Comparison of ENCODE assay signal across 14 mouse cellular contexts in genomic region chr7:142081736-142082135, GRCm38 (mm10). TPM values are rescaled to one million over a fixed set of nuclear protein-coding genes. Genes with fewer than 3 reads are reported as not detected.
DNase-seq lines count a peak whose midpoint lies in the region; ATAC-seq and TF ChIP-seq lines count a peak whose summit lies in the region.
"Had no signal": no experiment of that assay in that cellular context is flagged by ENCODE, and none has a peak within 500 bp of the region (broad histone marks: within the 10 kb centered on the region; RNA-seq: fewer than 3 reads in every experiment).

No protein-coding gene starts in this region.

- no peak for TF ChIP-seq CTCF in liver, postnatal 0 days (IDR thresholded peaks at IDR 0.05; ENCODE audit: low read depth)

- H3K36me3 ChIP-seq in liver, embryonic 11.5 days (ENCODE audit: control insufficient read depth, insufficient read depth, low read length): no peaks in the 10 kb centered on the region
- peaks cover 18% of the 10 kb centered on the region; the same call in 1 of the 2 replicates for H3K36me3 ChIP-seq in liver, postnatal 0 days (replicated peaks; ENCODE audit: insufficient read depth, low read length)
- H3K36me3 ChIP-seq in limb, embryonic 13.5 days: no peaks in the 10 kb centered on the region

- 27% methylated on average over 17 of the region's 17 CpGs for WGBS in liver, embryonic 11.5 days
- 42% methylated on average over 16 of the region's 17 CpGs for WGBS in liver, postnatal 0 days (ENCODE audit: insufficient replicate concordance)
- 27% methylated on average over 14 of the region's 17 CpGs for WGBS in limb, embryonic 13.5 days

- no peaks in the 10 kb centered on the region for H3K9me3 ChIP-seq in liver, embryonic 11.5 days (ENCODE audit: control insufficient read depth, low read length)
- no peaks in the 10 kb centered on the region for H3K9me3 ChIP-seq in liver, postnatal 0 days (ENCODE audit: low read length)
- no peaks in the 10 kb centered on the region for H3K9me3 ChIP-seq in limb, embryonic 13.5 days
- H3K9me3 ChIP-seq: forebrain, embryonic 15.5 days; hindbrain, embryonic 15.5 days had no signal

- peak overlapping the region; percentile 22 for H3K4me3 ChIP-seq in liver, embryonic 11.5 days (ENCODE audit: low read depth, low read length)
- no peak overlapping the region for H3K4me3 ChIP-seq in liver, postnatal 0 days (ENCODE audit: low read depth, low read length)
- peak overlapping the region; percentile 44 for H3K4me3 ChIP-seq in limb, embryonic 13.5 days
- H3K4me3 ChIP-seq: forebrain, embryonic 15.5 days; hindbrain, embryonic 15.5 days; left cerebral cortex, adult 2 months had no signal

- peak; percentile 91 for DNase-seq in heart, adult 11 months
- no peak for DNase-seq in heart, postnatal 25 days (ENCODE audit: low spot score)
- DNase-seq in liver, embryonic 11.5 days (ENCODE audit: low spot score): no peak
- no peak for DNase-seq in liver, postnatal 0 days
- DNase-seq in brain, adult 2 months (ENCODE audit: low read depth, low spot score): peak; percentile 33
- no peak for DNase-seq in natural killer cell, adult 2 months (ENCODE audit: low spot score in 2 of 2)
- DNase-seq in gastrocnemius, postnatal 36 days: no peak
- DNase-seq: right cerebral cortex, postnatal 14 days; thymus, postnatal 25 days had no signal

- no peak for TF ChIP-seq EP300 in liver, postnatal 0 days (IDR thresholded peaks at IDR 0.05; ENCODE audit: low read depth)

- peaks cover 17% of the 10 kb centered on the region for H3K4me1 ChIP-seq in liver, embryonic 11.5 days (replicated peaks; ENCODE audit: control insufficient read depth, insufficient read depth, low read length)
- H3K4me1 ChIP-seq in liver, postnatal 0 days (ENCODE audit: insufficient read depth): peaks cover 22% of the 10 kb centered on the region
- peaks cover 25% of the 10 kb centered on the region for H3K4me1 ChIP-seq in limb, embryonic 13.5 days

- peak overlapping the region; percentile 52 for H3K4me2 ChIP-seq in liver, embryonic 11.5 days
- H3K4me2 ChIP-seq in liver, postnatal 0 days (ENCODE audit: low read depth, low read length): no peak overlapping the region
- peak overlapping the region; percentile 64 for H3K4me2 ChIP-seq in limb, embryonic 13.5 days (replicated peaks)
- H3K4me2 ChIP-seq: forebrain, embryonic 15.5 days; hindbrain, embryonic 15.5 days had no signal

- peaks cover 64% of the 10 kb centered on the region for H3K27me3 ChIP-seq in liver, embryonic 11.5 days (replicated peaks; ENCODE audit: control insufficient read depth, insufficient read depth, low read length)
- peaks cover 48% of the 10 kb centered on the region for H3K27me3 ChIP-seq in liver, postnatal 0 days (ENCODE audit: insufficient read depth, low read length)
- peaks cover 93% of the 10 kb centered on the region for H3K27me3 ChIP-seq in limb, embryonic 13.5 days
- H3K27me3 ChIP-seq: forebrain, embryonic 15.5 days; hindbrain, embryonic 15.5 days had no signal

- intact Hi-C loops in heart, postnatal 25 days (cut with DNase I): no loop called here
- intact Hi-C loops in gastrocnemius, postnatal 36 days (cut with DNase I): loop anchor here (2.0 kb wide), 1 partner anchor 13 kb away; the partner anchor contains the start of gene Dusp8

- no peak overlapping the region for H3K27ac ChIP-seq in liver, embryonic 11.5 days (ENCODE audit: low read depth, low read length)
- no peak overlapping the region for H3K27ac ChIP-seq in liver, postnatal 0 days (ENCODE audit: low read depth)
- no peak overlapping the region for H3K27ac ChIP-seq in limb, embryonic 13.5 days
- H3K27ac ChIP-seq: forebrain, embryonic 15.5 days; hindbrain, embryonic 15.5 days; left cerebral cortex, adult 2 months had no signal

- no peak for ATAC-seq in liver, embryonic 11.5 days (replicated peaks; ENCODE audit: low FRiP score)
- ATAC-seq in liver, postnatal 0 days: no peak
- ATAC-seq in limb, embryonic 13.5 days (ENCODE audit: low FRiP score, low read depth): no peak
- ATAC-seq: CD4-positive, CD25-positive, alpha-beta regulatory T cell, adult 4 months; forebrain, embryonic 15.5 days had no signal

- no peak overlapping the region for H3K9ac ChIP-seq in liver, embryonic 11.5 days (ENCODE audit: low read depth, low read length)
- H3K9ac ChIP-seq in liver, postnatal 0 days (replicated peaks): no peak overlapping the region
- peak overlapping the region; percentile 58; the same call in 1 of the 2 replicates for H3K9ac ChIP-seq in limb, embryonic 13.5 days
- H3K9ac ChIP-seq: forebrain, embryonic 15.5 days; hindbrain, embryonic 15.5 days had no signal

RNA-seq across cellular contexts. Expression of gene Dusp8, which starts 13.9 kb away (rescaled TPM):
- 10 to 100 TPM; 39.7 to 53.5 TPM for total RNA-seq in heart, postnatal 25 days (2021)
- polyA plus RNA-seq in liver, embryonic 11.5 days (2014; fragmentation: Nextera tagmentation; extraction: Ambion mirVana): 2.5 and 2.6 TPM in 2 replicates
- 1.8 TPM in 2 replicates for polyA plus RNA-seq in liver, postnatal 0 days (2015; fragmentation: Nextera tagmentation; extraction: Ambion mirVana)
- 2.3 and 2.7 TPM in 2 replicates for polyA plus RNA-seq in limb, embryonic 13.5 days (2015; fragmentation: Nextera tagmentation; extraction: Ambion mirVana)
- 10 to 100 TPM; 32.5 to 43.4 TPM for total RNA-seq in gastrocnemius, postnatal 36 days (2021)

RNA-seq across cellular contexts. Expression of gene Mob2, which starts 20.9 kb away (rescaled TPM):
- 10 to 100 TPM; 40.2 to 40.7 TPM for total RNA-seq in heart, postnatal 25 days (2021)
- 63.1 and 67.1 TPM in 2 replicates for polyA plus RNA-seq in liver, embryonic 11.5 days (2014; fragmentation: Nextera tagmentation; extraction: Ambion mirVana)
- polyA plus RNA-seq in liver, postnatal 0 days (2015; fragmentation: Nextera tagmentation; extraction: Ambion mirVana): 38.5 and 40.8 TPM in 2 replicates
- polyA plus RNA-seq in limb, embryonic 13.5 days (2015; fragmentation: Nextera tagmentation; extraction: Ambion mirVana): 70.7 and 71.4 TPM in 2 replicates
- total RNA-seq in gastrocnemius, postnatal 36 days (2021): 10 to 100 TPM; 40.2 to 43.7 TPM

RNA-seq across cellular contexts. Expression of gene Gm45618, which starts 38.8 kb away (rescaled TPM):
- total RNA-seq in heart, postnatal 25 days (2021): not detected
- not detected in 2 replicates for polyA plus RNA-seq in liver, embryonic 11.5 days (2014; fragmentation: Nextera tagmentation; extraction: Ambion mirVana)
- not detected in 2 replicates for polyA plus RNA-seq in liver, postnatal 0 days (2015; fragmentation: Nextera tagmentation; extraction: Ambion mirVana)
- not detected in 2 replicates for polyA plus RNA-seq in limb, embryonic 13.5 days (2015; fragmentation: Nextera tagmentation; extraction: Ambion mirVana)
- not detected for total RNA-seq in gastrocnemius, postnatal 36 days (2021)
- total RNA-seq: left cerebral cortex, adult 2 months had no signal
- polyA plus RNA-seq: CD4-positive, CD25-positive, alpha-beta regulatory T cell, adult 4 months; forebrain, embryonic 15.5 days; hindbrain, embryonic 15.5 days had no signal

RNA-seq across cellular contexts. Expression of gene Gm39115, which starts 54.1 kb away (rescaled TPM):
- total RNA-seq in heart, postnatal 25 days (2021): not detected
- polyA plus RNA-seq in liver, embryonic 11.5 days (2014; fragmentation: Nextera tagmentation; extraction: Ambion mirVana): not detected in 2 replicates
- polyA plus RNA-seq in liver, postnatal 0 days (2015; fragmentation: Nextera tagmentation; extraction: Ambion mirVana): not detected in 2 replicates
- polyA plus RNA-seq in limb, embryonic 13.5 days (2015; fragmentation: Nextera tagmentation; extraction: Ambion mirVana): not detected in 2 replicates
- total RNA-seq in gastrocnemius, postnatal 36 days (2021): not detected
- total RNA-seq: left cerebral cortex, adult 2 months had no signal
- polyA plus RNA-seq: CD4-positive, CD25-positive, alpha-beta regulatory T cell, adult 4 months; forebrain, embryonic 15.5 days; hindbrain, embryonic 15.5 days had no signal

Comparison
In these comparisons a context has a peak if more than half of its experiments do, and no peak if none do; other contexts are left out.
1. DNase-seq: peak in heart, adult 11 months (single experiment) and brain, adult 2 months (single experiment); none in heart, postnatal 25 days (single experiment), liver, embryonic 11.5 days (single experiment), liver, postnatal 0 days (single experiment), natural killer cell, adult 2 months (0 of 2) and gastrocnemius, postnatal 36 days (0 of 2).